Mouse (Mus musculus) mature B cell (primary cell): Measurements from ENCODE around the gene Farp1.

Source experiments
- in situ Hi-C: fragments of 300-500 bp; cut with MboI; formaldehyde crosslinking; loops from 2 replicates; pipeline ENCODE4 v1.14.3; 2019

Farp1 gene

GRCm38 (mm10) chr14:121145698-121146097 lies 110.7 kb downstream of the Farp1 start:
- in situ Hi-C loops = no loop called here

DNA sequence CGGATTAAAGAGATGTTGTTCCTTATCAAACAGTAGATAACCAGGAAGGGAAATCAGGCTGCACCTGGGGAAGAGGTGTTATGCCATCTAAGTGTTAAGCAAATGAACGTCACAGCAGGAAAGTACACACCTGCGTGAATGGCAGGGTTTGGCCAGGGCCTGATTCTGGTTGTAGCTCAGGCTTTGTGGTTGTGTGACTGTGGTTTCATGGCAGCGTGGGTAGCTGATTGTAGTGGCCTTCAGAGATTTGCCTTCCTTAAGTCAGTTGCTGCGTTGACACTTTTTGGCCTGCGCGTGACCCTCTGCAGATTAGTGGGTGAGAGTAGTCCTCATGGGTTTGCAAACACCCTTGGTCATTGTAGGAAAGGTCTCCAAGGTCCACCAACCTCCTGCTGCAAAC lies 111.2 kb downstream of the Farp1 start:
- in situ Hi-C loops = no loop called here

GRCm38 (mm10) chr14:121147026-121147425 lies 112.0 kb downstream of the Farp1 start:
- in situ Hi-C loops = no loop called here

DNA sequence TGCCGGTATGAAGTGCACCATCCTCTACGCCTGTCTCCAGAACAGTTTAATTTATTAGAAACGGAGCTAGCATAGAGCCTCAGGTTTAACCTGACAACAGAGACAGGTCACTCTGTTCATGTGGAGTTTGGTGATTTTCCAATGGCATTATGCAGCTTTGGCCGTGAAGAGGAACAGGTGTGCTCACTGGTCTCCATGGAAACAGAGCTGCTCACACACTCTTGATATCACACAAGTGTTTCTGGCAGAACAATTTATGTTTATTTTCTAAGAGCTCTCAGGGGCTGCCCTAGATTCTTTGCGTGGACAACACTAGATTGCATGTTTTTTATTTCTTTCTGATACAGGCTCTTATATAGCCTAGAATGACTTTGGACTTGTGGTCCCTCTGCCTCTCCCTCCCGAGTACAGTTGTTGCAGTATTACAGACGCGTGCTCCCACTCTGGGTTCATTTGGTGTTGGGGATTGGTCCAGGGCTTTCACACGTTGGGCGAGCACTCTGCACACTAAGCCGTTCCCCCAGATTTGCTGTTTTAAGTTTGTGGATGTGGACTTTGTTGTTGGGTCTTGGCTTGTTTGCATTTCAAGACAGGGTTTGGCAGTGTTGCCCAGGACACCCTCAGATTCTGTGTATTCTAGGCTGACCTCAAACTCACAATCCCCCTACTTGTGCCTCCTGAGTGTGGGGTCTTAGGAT lies 113.2 kb downstream of the Farp1 start:
- in situ Hi-C loops = no loop called here

- in situ Hi-C loops = no loop called here
Measured at GRCm38 (mm10) chr14:121149984-121150383, 115.0 kb downstream of the Farp1 start.

DNA sequence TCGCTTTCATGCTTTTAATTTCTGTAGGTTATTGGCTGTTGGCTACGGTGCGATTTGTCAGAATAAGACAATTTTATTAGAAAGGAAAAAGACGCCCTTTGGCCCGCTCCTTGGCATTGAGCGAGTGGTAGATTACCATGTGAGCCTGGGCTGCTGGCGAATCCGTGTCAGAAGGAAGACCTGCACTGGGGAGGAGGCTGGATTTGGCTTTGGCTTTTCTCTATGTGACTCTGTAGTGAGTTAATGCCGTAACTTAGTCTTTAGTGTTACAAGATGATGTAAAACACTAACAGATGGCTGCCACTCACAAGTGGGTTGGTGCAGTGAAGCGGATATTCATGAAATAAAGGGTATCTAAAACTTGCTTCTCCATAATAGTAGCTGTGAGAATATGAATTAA lies 116.8 kb downstream of the Farp1 start:
- in situ Hi-C loops = no loop called here

- in situ Hi-C loops = no loop called here
Measured at GRCm38 (mm10) chr14:121152771-121153170, 117.8 kb downstream of the Farp1 start.

GRCm38 (mm10) chr14:121153260-121153659 lies 118.3 kb downstream of the Farp1 start:
- in situ Hi-C loops = no loop called here

DNA sequence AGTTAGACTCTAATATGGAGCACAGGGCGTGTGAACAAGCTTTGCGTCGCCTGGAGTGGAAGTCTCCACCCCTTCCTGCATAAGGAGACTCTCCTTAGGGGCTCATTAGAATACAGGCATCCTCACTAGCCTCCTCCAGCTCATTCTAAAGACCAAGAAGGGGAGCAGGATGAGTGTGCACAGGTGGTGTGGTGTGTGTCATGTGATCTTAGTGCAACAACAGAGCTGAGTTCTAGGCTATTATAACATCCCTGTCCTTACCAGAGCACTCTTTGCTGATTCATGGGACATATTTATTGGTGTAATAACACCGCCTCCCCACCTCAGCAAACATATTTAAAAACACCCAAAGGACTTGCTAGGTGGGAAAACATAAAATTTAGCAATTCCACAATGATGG lies 120.2 kb downstream of the Farp1 start:
- in situ Hi-C loops = no loop called here

- in situ Hi-C loops = no loop called here
Measured at GRCm38 (mm10) chr14:121158616-121159015, 123.6 kb downstream of the Farp1 start.

DNA sequence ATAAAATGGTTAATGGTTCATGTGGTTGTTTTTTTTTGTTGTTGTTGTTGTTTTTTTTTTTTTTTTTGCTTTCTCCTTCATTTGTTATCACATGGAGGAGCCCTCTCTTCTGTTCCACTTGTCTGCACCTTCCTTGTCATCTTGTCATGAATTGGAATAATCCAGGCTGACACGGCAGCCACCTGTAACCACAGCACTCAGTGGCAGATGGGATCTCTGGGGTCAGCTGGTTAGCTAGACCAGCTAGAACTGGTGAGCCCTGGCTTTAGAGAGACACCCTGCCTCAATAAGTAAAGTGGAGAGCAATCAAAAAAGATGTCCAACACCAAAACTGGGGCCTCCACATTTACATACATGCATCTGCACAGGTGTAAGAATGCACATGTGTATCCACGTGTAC lies 127.8 kb downstream of the Farp1 start:
- in situ Hi-C loops = no loop called here

DNA sequence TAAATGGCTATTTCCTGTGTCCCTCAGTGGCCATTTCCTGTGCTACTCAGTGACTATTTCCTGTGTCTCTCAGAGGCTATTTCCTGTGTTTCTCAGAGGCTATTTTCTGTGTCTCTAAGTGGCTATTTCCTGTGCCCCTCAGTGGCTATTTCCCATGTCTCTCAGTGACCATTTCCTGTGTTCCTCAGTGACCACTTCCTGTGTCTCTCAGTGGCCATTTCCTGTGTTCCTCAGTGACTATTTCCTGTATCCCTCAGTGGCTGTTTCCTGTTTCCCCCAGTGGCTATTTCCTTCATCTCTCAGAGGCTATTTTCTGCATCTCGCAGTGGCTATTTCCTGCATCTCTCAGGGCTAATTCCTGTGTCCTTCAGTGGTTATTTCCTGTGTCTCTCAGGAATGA lies 129.9 kb downstream of the Farp1 start:
- in situ Hi-C loops = no loop called here

- in situ Hi-C loops = no loop called here
Measured at GRCm38 (mm10) chr14:121165408-121166037, 130.5 kb downstream of the Farp1 start.

DNA sequence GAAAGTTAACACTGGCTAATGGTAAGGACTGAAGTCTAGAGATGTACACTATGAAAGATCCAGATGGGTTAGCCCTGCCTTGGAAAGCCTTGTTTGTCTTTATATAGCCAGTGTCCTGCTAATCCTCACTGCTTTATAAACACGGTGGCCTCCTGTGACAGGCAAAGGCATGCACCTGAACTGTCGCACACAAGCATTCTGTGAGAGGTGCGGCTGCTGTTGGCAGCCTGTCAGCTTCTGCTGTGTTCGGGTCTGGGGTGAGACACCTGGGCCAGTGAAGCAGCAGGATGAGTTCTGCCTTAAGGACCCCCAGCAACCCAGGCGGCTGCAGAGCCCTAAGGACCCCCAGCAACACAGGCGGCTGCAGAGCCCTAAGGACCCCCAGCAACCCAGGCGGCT lies 131.0 kb downstream of the Farp1 start:
- in situ Hi-C loops = no loop called here

DNA sequence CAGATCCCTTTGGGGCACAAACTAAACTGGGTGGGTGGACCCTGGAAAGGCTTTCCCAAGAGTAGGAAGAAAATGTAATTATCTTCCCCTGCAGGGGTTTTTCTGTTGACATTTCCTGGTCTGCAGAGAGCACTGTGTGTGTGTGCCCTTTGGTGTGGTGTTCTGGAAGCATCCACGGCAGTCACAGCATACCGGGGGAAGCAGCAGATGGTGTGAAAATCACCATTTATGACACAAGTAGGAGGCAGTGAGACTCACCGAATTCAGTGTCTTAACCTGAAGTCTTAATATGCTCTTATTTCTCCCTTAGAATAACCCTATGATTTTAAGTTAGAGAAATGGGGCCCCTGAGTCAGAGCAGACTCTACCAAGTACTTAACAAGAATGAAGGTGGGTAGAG lies 133.7 kb downstream of the Farp1 start:
- in situ Hi-C loops = no loop called here

DNA sequence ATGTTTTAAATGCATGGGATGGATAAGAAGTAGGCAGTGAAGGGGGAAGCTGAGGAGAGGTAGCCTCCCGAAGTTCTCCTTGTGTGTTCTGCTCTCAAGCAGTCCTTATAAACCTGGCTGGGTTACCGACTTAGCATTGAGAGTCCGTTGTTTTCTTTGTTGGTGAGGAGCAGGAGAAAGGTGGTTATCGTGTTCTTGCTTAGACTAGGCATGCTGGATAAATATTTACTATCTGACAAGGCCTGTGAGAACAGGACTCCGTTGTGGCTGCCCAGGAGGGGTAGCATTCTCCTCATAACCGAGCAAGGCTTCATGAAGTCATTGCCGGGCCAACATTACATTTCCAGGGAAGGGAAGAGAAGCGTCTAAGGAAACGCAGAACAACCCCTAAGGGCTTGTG lies 135.3 kb downstream of the Farp1 start:
- in situ Hi-C loops = no loop called here

- in situ Hi-C loops = no loop called here
Measured at GRCm38 (mm10) chr14:121172065-121173036, 137.4 kb downstream of the Farp1 start.

- in situ Hi-C loops = no loop called here
Measured at GRCm38 (mm10) chr14:121175385-121175784, 140.4 kb downstream of the Farp1 start.

DNA sequence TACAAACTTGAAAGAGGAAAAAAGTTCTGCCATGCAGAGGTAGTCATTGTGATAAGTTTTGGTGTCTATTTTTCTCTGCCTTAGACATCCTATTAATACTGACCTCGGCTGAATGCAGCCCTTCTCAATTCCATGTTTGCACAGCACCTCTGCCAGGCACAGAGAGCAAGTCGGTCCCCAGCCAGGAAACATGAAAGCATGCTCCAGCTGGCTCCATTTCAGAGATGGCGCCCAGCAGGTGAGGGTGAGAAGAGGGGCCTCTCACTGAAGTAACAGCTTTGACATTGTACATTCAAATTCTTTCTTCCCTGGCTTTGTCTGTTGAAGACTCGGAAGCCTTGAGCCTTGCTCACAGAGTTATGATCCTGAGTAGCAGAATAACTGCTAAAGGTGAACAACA lies 140.9 kb downstream of the Farp1 start:
- in situ Hi-C loops = no loop called here

- in situ Hi-C loops = no loop called here
Measured at GRCm38 (mm10) chr14:121177907-121178306, 142.9 kb downstream of the Farp1 start.

DNA sequence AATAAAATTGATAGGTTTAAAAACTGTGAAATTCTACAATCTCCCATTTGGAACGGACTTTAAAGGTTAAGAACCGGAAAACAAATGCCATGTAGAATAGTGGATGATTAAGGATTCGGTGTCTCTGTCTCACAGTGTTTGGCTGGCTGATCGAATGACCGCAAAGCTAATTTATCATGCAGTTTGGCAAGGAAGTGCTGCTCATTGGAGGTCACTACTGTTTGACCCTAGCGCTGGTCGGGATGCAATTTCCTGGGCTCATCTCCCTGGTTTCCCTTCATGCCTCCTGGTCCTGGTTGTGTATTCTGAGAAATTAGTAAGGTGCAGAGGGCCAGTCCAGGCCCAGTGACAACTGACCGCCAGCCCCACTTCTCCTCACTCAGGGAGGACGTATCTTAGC lies 145.6 kb downstream of the Farp1 start:
- in situ Hi-C loops = no loop called here

GRCm38 (mm10) chr14:121181798-121182197 lies 146.8 kb downstream of the Farp1 start:
- in situ Hi-C loops = no loop called here

- in situ Hi-C loops = no loop called here
Measured at GRCm38 (mm10) chr14:121182967-121183366, 148.0 kb downstream of the Farp1 start.
